Mouse (Mus musculus) urinary bladder, postnatal 10 days (tissue): ENCODE measurements around the gene Mab21l3.

ENCODE experiments used
- DNase-seq: peaks from one replicate; pipeline ENCODE4 v3.0.0; 2022; ENCODE audit warnings: low spot score

Mab21l3 gene

GRCm38 (mm10) chr3:101848816-101849215, at the start of gene Mab21l3:
TSS of gene Mab21l3 (minus strand) at chr3:101848959.
- DNase-seq = no peak

GRCm38 (mm10) chr3:101897377-101897974, 48.7 kb upstream of the Mab21l3 start:
- no peak for DNase-seq

GRCm38 (mm10) chr3:101896893-101897292, 48.1 kb upstream of the Mab21l3 start:
- no peak for DNase-seq

GRCm38 (mm10) chr3:101895376-101895910, 46.7 kb upstream of the Mab21l3 start:
- DNase-seq = no peak

GRCm38 (mm10) chr3:101885591-101885990, 36.8 kb upstream of the Mab21l3 start:
- no peak for DNase-seq

- no peak for DNase-seq
Measured at GRCm38 (mm10) chr3:101885041-101885440, 36.3 kb upstream of the Mab21l3 start.

- no peak for DNase-seq
Measured at GRCm38 (mm10) chr3:101883902-101884301, 35.1 kb upstream of the Mab21l3 start.

- no peak for DNase-seq
Measured at GRCm38 (mm10) chr3:101881721-101882120, 33.0 kb upstream of the Mab21l3 start.

- DNase-seq = no peak
Measured at GRCm38 (mm10) chr3:101880818-101881217, 32.1 kb upstream of the Mab21l3 start.

GRCm38 (mm10) chr3:101878136-101878535, 29.4 kb upstream of the Mab21l3 start:
- no peak for DNase-seq

- DNase-seq = no peak
Measured at GRCm38 (mm10) chr3:101876459-101877285, 27.9 kb upstream of the Mab21l3 start.

- no peak for DNase-seq
Measured at GRCm38 (mm10) chr3:101875258-101875920, 26.6 kb upstream of the Mab21l3 start.

- no peak for DNase-seq
Measured at GRCm38 (mm10) chr3:101873061-101873675, 24.4 kb upstream of the Mab21l3 start.

GRCm38 (mm10) chr3:101871951-101872350, 23.2 kb upstream of the Mab21l3 start:
- no peak for DNase-seq

- no peak for DNase-seq
Measured at GRCm38 (mm10) chr3:101867001-101867421, 18.3 kb upstream of the Mab21l3 start.

GRCm38 (mm10) chr3:101861856-101862255, 13.1 kb upstream of the Mab21l3 start:
- DNase-seq = no peak

- no peak for DNase-seq
Measured at GRCm38 (mm10) chr3:101860151-101860550, 11.4 kb upstream of the Mab21l3 start.

- DNase-seq = no peak
Measured at GRCm38 (mm10) chr3:101859740-101860139, 11.0 kb upstream of the Mab21l3 start.

- DNase-seq = no peak
Measured at GRCm38 (mm10) chr3:101854075-101854474, 5.3 kb upstream of the Mab21l3 start.

- no peak for DNase-seq
Measured at GRCm38 (mm10) chr3:101851363-101851762, 2.6 kb upstream of the Mab21l3 start.

- no peak for DNase-seq
Measured at GRCm38 (mm10) chr3:101846096-101846495, 2.7 kb downstream of the Mab21l3 start.
